Mouse (Mus musculus): Measurements from ENCODE around the gene Gatc.
"Not testable (repeated sequence)": the region's sequence is repeated elsewhere in the genome, so short reads cannot be mapped to it uniquely, and the experiment has no call there.

Gene Gatc

GRCm38 (mm10) chr5:115330955-115331354 lies 10.0 kb downstream of the Gatc start:
- no peak for DNase-seq (ENCODE audit: low spot score in 2 of 2)

- DNase-seq (ENCODE audit: low spot score in 2 of 2), result peak in 1 of 2 experiments; percentile 44
Measured at GRCm38 (mm10) chr5:115327610-115328548, 13.1 kb downstream of the Gatc start.

- DNase-seq (ENCODE audit: low spot score in 2 of 2), result peak; percentile 95 to 97
Measured at GRCm38 (mm10) chr5:115326875-115327609, 13.9 kb downstream of the Gatc start, which contains the start of gene Srsf9. Gene Srsf9 (plus strand): TSS chr5:115327177.

- no peak for DNase-seq (ENCODE audit: low spot score in 2 of 2)
Measured at GRCm38 (mm10) chr5:115326256-115326831, 14.6 kb downstream of the Gatc start.

- DNase-seq (ENCODE audit: low spot score in 2 of 2), result peak; percentile 34 to 60
Measured at GRCm38 (mm10) chr5:115319004-115319940, 21.7 kb downstream of the Gatc start.

- no peak for DNase-seq (ENCODE audit: low spot score in 2 of 2)
Measured at GRCm38 (mm10) chr5:115317645-115318328, 23.2 kb downstream of the Gatc start.

- DNase-seq (ENCODE audit: low spot score in 2 of 2), result no peak
Measured at GRCm38 (mm10) chr5:115316968-115317644, 23.9 kb downstream of the Gatc start.

GRCm38 (mm10) chr5:115313668-115313943 lies 27.4 kb downstream of the Gatc start:
- DNase-seq (ENCODE audit: low spot score in 2 of 2), result no peak

GRCm38 (mm10) chr5:115312816-115313667 lies 27.9 kb downstream of the Gatc start:
- no peak for DNase-seq (ENCODE audit: low spot score in 2 of 2)

- no peak for DNase-seq (ENCODE audit: low spot score in 2 of 2)
Measured at GRCm38 (mm10) chr5:115312354-115312753, 28.6 kb downstream of the Gatc start.

GRCm38 (mm10) chr5:115302190-115302589 lies 38.8 kb downstream of the Gatc start:
- DNase-seq (ENCODE audit: low spot score in 2 of 2), result not testable (repeated sequence)

- DNase-seq (ENCODE audit: low spot score in 2 of 2), result no peak
Measured at GRCm38 (mm10) chr5:115301615-115302014, 39.4 kb downstream of the Gatc start.

- peak; percentile 100 for DNase-seq (ENCODE audit: low spot score in 2 of 2)
Measured at GRCm38 (mm10) chr5:115300792-115301614, 40.0 kb downstream of the Gatc start, which contains the start of gene Dynll1. Gene Dynll1 (minus strand): TSS chr5:115300999.

GRCm38 (mm10) chr5:115300035-115300744 lies 40.8 kb downstream of the Gatc start:
- DNase-seq (ENCODE audit: low spot score in 2 of 2), result peak in 1 of 2 experiments; percentile 47

GRCm38 (mm10) chr5:115296347-115296746 lies 44.6 kb downstream of the Gatc start:
- DNase-seq (ENCODE audit: low spot score in 2 of 2), result no peak

GRCm38 (mm10) chr5:115294173-115294572 lies 46.8 kb downstream of the Gatc start:
- DNase-seq (ENCODE audit: low spot score in 2 of 2), result no peak

- no peak for DNase-seq (ENCODE audit: low spot score in 2 of 2)
Measured at GRCm38 (mm10) chr5:115284735-115285134, 56.2 kb downstream of the Gatc start.

Measured in cerebellum, postnatal 4 days (tissue).